Mouse (Mus musculus): ENCODE data around the gene Pno1. TPM values are rescaled to one million over a fixed set of nuclear protein-coding genes. Genes with fewer than 3 reads are reported as not detected.

Pno1 gene
- polyA plus RNA-seq, 1 experiment, result 3.2 TPM

GRCm38 (mm10) chr11:17160242-17160641 lies 51.1 kb downstream of the Pno1 start:
- H3K4me1 ChIP-seq (ENCODE audit: control insufficient read depth, insufficient read depth, low read length), result peaks cover 14% of the 10 kb centered on the region
- 0% methylated on average over 12 of the region's 12 CpGs for WGBS
- TF ChIP-seq POLR2A (IDR thresholded peaks at IDR 0.05; ENCODE audit: borderline replicate concordance, extremely low read depth, low read depth, low read length) (no peak), CTCF (IDR thresholded peaks at IDR 0.05; ENCODE audit: insufficient read depth, low read length) (peak; percentile 35; the same call in 1 of the 2 replicates)
- peak overlapping the region; percentile 98 for H3K4me3 ChIP-seq (replicated peaks; ENCODE audit: extremely low read depth, low read depth, low read length)
- peak; percentile 30 for DNase-seq

- H3K4me1 ChIP-seq (ENCODE audit: control insufficient read depth, insufficient read depth, low read length), result peaks cover 14% of the 10 kb centered on the region
- H3K4me3 ChIP-seq (replicated peaks; ENCODE audit: extremely low read depth, low read depth, low read length), result peak overlapping the region; percentile 98
- TF ChIP-seq POLR2A (IDR thresholded peaks at IDR 0.05; ENCODE audit: borderline replicate concordance, extremely low read depth, low read depth, low read length) (no peak), CTCF (IDR thresholded peaks at IDR 0.05; ENCODE audit: insufficient read depth, low read length) (no peak)
- under 1% methylated on average over 43 of the region's 46 CpGs for WGBS
- peak; percentile 64 for DNase-seq
These were observed 51.6 kb downstream of the Pno1 start for GRCm38 (mm10) chr11:17159738-17160241.

DNA sequence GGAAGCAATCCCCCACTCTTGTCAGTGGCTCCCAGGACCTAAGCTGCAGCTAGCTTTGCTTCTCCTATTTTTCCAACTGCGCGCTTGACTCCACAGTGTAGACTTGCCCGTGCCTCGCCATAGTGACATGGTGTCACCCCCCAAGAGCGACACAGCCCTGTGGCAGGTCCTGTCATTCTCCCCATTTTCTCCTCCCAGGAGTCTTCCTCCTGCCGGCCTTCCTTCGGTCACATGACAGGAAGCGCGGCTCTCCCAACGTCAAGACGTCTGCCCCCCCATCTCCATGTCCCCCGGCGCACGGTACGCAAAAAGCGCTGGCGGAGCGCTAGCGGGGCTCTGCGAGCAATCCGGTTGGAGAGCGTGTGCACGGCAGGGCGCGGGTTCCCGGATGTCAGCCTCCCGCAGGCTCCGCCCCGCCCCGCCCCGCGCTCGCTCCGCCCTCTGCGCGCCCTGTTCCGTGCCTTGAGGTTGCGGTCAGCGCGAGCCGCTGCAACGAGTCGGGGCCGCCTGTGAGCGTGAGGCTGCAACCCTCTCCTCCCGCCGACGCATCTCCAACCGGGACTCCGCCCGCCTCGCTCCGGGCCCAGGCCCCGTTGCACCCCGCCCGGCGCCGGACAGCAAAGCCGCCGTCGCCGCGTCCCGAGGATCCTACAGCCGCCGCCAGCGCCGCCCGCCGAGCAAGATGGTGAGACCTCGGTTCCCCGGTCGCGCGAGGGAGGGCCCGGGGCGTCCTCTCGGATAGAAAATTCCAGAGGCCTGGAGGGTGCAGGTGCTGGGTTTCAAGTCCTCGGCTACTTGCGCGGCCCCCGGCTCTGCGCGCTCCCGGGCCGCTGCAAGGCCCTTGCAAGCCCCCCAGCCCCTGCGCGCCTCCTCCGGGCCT lies 52.3 kb downstream of the Pno1 start, which contains the start of gene Ppp3r1:
Ppp3r1 (plus strand) TSS at position 406 of the 880 bp plus-strand sequence.
- DNase-seq, result peak; percentile 95
- no peak for TF ChIP-seq CTCF (IDR thresholded peaks at IDR 0.05; ENCODE audit: insufficient read depth, low read length)
- TF ChIP-seq POLR2A (IDR thresholded peaks at IDR 0.05; ENCODE audit: borderline replicate concordance, extremely low read depth, low read depth, low read length), result peak; percentile 78; the same call in 1 of the 2 replicates
- Histone ChIP-seq H3K4me3 (replicated peaks; ENCODE audit: extremely low read depth, low read depth, low read length) (peak within 1 kb of the TSS; percentile 98), H3K4me1 (ENCODE audit: control insufficient read depth, insufficient read depth, low read length) (peaks cover 14% of the 10 kb centered on the region)
- WGBS, result under 1% methylated on average over 76 of the region's 89 CpGs

Other genes starting within 250 kb of the Pno1 start
- gene Cnrip1, start 160.0 kb downstream of the Pno1 start, polyA plus RNA-seq (2012; rRNA removed), result 15.6 and 16.7 TPM in 2 replicates
- gene Plek, start 159.2 kb downstream of the Pno1 start, polyA plus RNA-seq (2012; rRNA removed), result 3.4 and 7.0 TPM in 2 replicates
- 29.8 and 56.3 TPM in 2 replicates for gene Ppp3r1, start 52.3 kb downstream of the Pno1 start, polyA plus RNA-seq (2012; rRNA removed)
- 4.5 and 6.5 TPM in 2 replicates for gene Wdr92, start 29.5 kb downstream of the Pno1 start, polyA plus RNA-seq (2012; rRNA removed)
- gene C1d, start 46.0 kb upstream of the Pno1 start, polyA plus RNA-seq (2012; rRNA removed), result 7.3 and 14.9 TPM in 2 replicates